Mouse (Mus musculus) hindbrain, embryonic 14.5 days (tissue): ENCODE measurements around the gene Arid5b. TPM values are rescaled to one million over a fixed set of nuclear protein-coding genes. Genes with fewer than 3 reads are reported as not detected.

Experiments used
- ATAC-seq: fragments of 200-750 bp; cut with Nextera tagmentation; 2 replicates; pipeline ENCODE4 v1.8.0; 2017; ENCODE audit warnings: moderate number of reproducible peaks, mild to moderate bottlenecking, moderate TSS enrichment, moderate library complexity; ENCODE audit not compliant: low FRiP score
- DNase-seq: peaks from one replicate; pipeline ENCODE4 v3.0.0-alpha.2; 2015; ENCODE audit warnings: low spot score
- H3K27ac ChIP-seq: fragments of 300-500 bp; sonication (generic); 2 replicates; pipeline ENCODE4 v1.5.1; 2014; ENCODE audit warnings: mild to moderate bottlenecking, moderate library complexity
- H3K27me3 ChIP-seq: fragments of 300-500 bp; sonication (generic); 2 replicates; pipeline ENCODE4 v1.6.1; 2014; ENCODE audit warnings: mild to moderate bottlenecking, low read length, mixed read lengths; ENCODE audit not compliant: control insufficient read depth, insufficient read depth
- H3K36me3 ChIP-seq: fragments of 300-500 bp; sonication (generic); replicated peaks from 2 replicates; pipeline ENCODE4 v1.6.1; 2014; ENCODE audit not compliant: control insufficient read depth, insufficient read depth
- H3K4me1 ChIP-seq: fragments of 300-500 bp; sonication (generic); replicated peaks from 2 replicates; pipeline ENCODE4 v1.6.1; 2014; ENCODE audit warnings: antibody characterized with exemption, low read length, mixed read lengths; ENCODE audit not compliant: control insufficient read depth, insufficient read depth
- H3K4me2 ChIP-seq: fragments of 300-500 bp; sonication (generic); replicated peaks from 2 replicates; pipeline ENCODE4 v1.6.1; 2014; ENCODE audit warnings: mild to moderate bottlenecking, moderate library complexity
- H3K4me3 ChIP-seq: fragments of 300-500 bp; sonication (generic); replicated peaks from 2 replicates; pipeline ENCODE4 v1.5.1; 2014; ENCODE audit warnings: mild to moderate bottlenecking, low read length
- H3K9ac ChIP-seq: fragments of 300-500 bp; sonication (generic); 2 replicates; pipeline ENCODE4 v1.6.1; 2014
- H3K9me3 ChIP-seq: fragments of 300-500 bp; sonication (generic); 2 replicates; pipeline ENCODE4 v1.6.1; 2016; ENCODE audit warnings: low read length; ENCODE audit not compliant: control insufficient read depth
- WGBS: fragments of 180-500 bp; shearing (Covaris S2); extraction: QIAGEN DNeasy Blood & Tissue Kit; methylation state at CpG from one replicate; pipeline ENCODE4 v1.1.7; 2014; 5-methylcytosine and 5-hydroxymethylcytosine counted together
- polyA plus RNA-seq: library from polyadenylated mRNA; unstranded; fragments of >200 nt; fragmentation: Nextera tagmentation; extraction: Ambion mirVana; gene quantifications from 2 replicates; pipeline ENCODE4 v1.2.1, GENCODE M21; 2014

The Arid5b gene
- polyA plus RNA-seq, 1 experiment from 2014 or later, result 21.0 TPM

DNA sequence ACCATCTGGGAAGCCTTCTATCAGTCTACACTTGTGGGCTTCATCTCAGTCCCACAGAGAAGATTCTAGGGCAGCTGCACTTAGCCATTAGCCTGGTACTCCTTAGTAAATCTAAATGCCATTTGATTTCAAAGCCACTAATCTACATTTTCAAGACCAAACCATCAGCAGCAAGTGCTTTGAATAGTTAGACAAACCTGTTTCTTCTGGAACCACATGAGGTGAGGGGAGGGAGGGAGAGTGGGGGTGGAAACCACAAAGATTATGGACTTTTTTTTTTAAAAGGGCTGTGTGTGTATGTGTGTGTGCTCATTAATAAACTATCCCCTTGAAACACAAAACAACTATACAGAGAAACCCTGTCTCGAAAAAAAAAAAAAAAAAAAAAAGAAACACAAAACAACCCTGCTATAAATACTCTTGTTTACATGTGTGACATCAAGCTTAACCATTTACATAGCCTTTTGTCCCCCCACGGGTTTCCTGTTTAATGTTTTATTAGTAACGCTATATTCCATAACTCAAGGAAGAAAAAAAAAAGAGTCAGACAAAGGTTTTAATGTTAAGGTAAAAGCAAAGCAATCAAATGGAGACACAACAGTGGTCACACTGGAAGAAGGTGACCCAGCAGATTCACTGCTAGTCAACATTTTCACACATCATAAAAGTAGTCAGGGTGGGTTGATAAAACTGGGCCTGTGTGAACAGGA is 38.3 kb downstream of the Arid5b start:
- no peak overlapping the region for H3K4me2 ChIP-seq
- peaks cover 6% of the 10 kb centered on the region for H3K4me1 ChIP-seq
- peaks cover 9% of the 10 kb centered on the region for H3K36me3 ChIP-seq
- no peak overlapping the region for H3K27ac ChIP-seq
- ATAC-seq (no peak), DNase-seq (no peak)
- H3K4me3 ChIP-seq, result no peak overlapping the region
- no peaks in the 10 kb centered on the region for H3K9me3 ChIP-seq
- H3K9ac ChIP-seq, result no peak overlapping the region
- no peaks in the 10 kb centered on the region for H3K27me3 ChIP-seq
- 66% methylated on average over 3 of the region's 3 CpGs for WGBS

DNA sequence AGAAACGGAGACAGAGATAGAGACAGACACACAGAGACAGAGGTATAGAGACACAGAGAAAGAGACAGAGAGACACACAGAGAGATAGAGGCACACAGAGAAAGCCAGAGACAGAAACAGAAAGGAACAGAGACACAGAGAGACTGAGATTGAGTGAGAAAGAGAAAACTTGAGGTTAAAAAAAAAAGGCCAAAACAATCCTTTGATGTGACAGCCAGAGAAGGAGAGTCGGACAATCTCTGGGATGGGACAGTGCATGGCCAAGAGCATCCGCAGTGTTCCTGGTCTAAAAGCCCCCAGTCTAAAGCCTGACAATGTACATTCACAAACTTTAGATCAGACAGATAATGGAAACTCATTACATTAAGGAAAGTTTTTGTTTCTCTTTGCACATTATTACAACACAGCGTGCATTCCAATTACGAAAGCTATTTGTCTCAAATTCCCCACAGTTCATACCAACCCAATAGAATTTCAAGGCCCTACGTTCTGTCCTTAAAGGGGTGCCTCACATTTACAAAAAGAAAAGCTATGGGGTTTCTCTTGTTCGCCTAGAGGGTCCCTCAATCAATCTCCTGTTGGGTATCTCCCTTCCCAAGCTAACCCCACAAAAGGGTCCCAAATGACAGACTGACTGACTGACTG is 39.0 kb downstream of the Arid5b start:
- Histone ChIP-seq H3K9ac (no peak overlapping the region), H3K27ac (no peak overlapping the region), H3K4me2 (no peak overlapping the region), H3K9me3 (no peaks in the 10 kb centered on the region), H3K36me3 (peaks cover 9% of the 10 kb centered on the region), H3K27me3 (no peaks in the 10 kb centered on the region), H3K4me1 (peaks cover 6% of the 10 kb centered on the region), H3K4me3 (no peak overlapping the region)
- no peak for DNase-seq
- WGBS, result 60% methylated on average over 7 of the region's 7 CpGs
- ATAC-seq, result no peak

DNA sequence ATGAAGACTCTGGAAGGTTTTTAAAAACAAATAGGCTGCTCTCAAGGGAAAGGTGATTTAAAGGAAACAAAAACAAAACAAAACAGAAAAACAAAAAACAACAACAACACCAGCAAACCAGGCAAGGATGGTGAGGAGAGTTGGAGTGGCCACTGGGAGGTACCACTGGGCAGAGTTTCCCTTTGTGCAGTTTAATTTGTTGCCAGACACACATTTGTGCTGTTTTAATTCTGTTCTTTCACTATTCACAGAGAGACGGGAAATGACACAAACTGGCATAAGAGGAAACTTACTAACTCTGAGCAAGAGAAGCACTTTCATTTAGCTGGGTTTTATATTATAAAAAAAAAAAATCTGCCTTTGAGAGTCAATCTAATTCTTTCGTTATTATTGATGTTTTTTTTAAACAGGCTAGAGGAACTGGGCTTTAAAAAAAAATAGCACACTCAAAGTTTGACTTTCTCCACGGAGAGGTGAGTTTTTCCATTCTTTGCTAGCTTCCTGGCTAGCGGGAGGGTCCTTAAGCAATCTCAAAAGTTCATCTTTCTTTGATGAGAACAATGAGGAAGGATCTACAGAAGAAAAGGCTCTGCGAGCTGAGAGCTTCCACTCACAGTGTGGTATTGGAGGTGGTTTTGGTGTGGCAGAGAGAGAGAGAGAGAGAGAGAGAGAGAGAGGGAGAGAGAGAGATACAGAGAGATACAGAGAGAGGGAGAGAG is 39.7 kb downstream of the Arid5b start:
- Histone ChIP-seq H3K4me3 (no peak overlapping the region), H3K27ac (no peak overlapping the region), H3K4me1 (peaks cover 6% of the 10 kb centered on the region), H3K9me3 (no peaks in the 10 kb centered on the region), H3K9ac (no peak overlapping the region), H3K36me3 (peaks cover 16% of the 10 kb centered on the region), H3K4me2 (no peak overlapping the region), H3K27me3 (no peaks in the 10 kb centered on the region)
- no peak for DNase-seq
- 45% methylated on average over 5 of the region's 5 CpGs for WGBS
- no peak for ATAC-seq

DNA sequence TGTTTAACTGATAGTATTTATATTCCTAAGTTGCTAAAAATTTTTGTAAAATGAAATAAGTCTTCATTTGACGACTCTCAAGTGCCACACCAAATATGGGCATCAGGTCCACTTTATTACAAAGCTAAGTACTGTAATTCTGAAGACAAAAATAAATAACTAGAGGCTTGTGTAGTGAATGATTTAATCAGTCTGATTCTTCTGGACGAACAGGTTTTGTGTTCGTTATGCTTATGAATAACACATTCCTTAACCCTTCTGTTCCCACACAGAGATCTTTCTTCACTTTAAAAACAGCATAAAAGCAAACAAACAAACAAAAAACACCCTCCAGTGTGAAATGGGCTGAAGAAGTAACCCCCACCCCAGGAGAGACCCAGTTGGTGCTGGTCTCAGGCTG is 40.4 kb downstream of the Arid5b start:
- Histone ChIP-seq H3K27me3 (no peaks in the 10 kb centered on the region), H3K9ac (no peak overlapping the region), H3K36me3 (peaks cover 20% of the 10 kb centered on the region), H3K27ac (no peak overlapping the region), H3K4me1 (peaks cover 6% of the 10 kb centered on the region), H3K9me3 (no peaks in the 10 kb centered on the region), H3K4me3 (no peak overlapping the region), H3K4me2 (no peak overlapping the region)
- WGBS, result 40% methylated on average over 3 of the region's 3 CpGs
- no peak for ATAC-seq
- no peak for DNase-seq

DNA sequence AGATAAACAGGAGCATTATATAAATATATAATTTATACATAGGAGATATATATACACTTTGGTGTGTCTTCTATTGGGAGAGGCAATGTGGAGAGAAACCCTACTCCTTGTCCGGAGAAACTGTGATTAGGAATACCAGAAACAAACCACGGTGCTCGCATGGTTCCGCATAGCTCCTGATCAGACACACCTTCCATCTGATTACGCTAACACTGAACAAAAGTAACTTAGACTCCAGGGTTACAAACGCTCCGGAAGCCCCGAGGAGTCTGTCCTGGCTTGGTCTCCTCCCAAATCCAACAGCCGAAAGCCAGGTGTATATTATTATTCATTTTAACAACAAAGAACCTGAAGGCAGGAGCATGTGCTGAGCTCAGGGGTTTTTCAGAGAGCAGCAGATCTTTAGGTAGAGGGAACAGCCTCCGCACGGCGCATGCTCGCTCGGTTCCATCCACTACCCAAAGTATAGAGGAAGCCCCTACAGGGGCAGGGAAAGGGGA is 41.5 kb downstream of the Arid5b start:
- peaks cover 10% of the 10 kb centered on the region; the same call in 1 of the 2 replicates for H3K36me3 ChIP-seq
- H3K4me2 ChIP-seq, result no peak overlapping the region
- H3K4me1 ChIP-seq, result peaks cover 6% of the 10 kb centered on the region
- no peak overlapping the region for H3K4me3 ChIP-seq
- ATAC-seq, result no peak
- no peaks in the 10 kb centered on the region for H3K27me3 ChIP-seq
- 91% methylated on average over 14 of the region's 14 CpGs for WGBS
- no peak overlapping the region for H3K9ac ChIP-seq
- no peak for DNase-seq
- no peak overlapping the region for H3K27ac ChIP-seq
- no peaks in the 10 kb centered on the region for H3K9me3 ChIP-seq

DNA sequence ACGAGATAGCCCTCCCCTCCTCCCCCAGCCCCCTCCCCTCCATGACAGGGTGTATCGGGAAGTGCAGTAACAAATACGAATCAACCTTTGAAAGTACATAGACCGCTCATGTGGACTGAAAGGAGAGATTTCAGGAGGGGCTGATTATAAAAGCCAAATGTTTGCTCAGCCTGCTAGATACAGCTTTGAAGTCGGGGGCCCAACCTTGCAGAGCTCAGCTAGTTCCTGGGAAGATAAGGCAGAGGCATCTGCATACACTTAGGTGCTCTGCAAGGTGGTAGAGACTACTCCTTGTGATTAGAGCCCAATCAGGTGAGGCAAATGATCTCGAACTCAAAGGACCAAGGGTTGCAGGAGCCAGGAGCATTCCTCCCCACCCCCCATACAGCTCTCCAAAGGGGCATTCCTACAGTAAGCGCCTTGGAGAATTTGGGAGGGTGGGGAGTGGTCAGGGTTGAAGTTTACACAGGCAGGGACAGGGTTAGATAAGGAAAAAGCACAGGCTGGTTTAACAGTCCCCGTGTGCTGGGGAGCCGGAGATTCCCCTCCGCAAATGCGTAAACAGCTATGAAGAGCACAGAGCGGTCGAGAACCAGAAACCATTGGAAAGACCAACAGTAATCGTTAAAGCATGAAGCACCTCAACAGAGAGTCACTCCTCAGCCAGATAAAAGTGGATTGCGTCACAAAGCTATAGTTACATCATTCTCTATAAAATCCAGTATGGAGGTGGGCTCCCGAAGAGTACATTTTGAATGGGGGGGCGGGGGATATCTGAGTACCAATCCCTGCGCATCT is 47.0 kb downstream of the Arid5b start:
- Histone ChIP-seq H3K27ac (no peak overlapping the region), H3K27me3 (no peaks in the 10 kb centered on the region), H3K4me3 (no peak overlapping the region), H3K4me2 (no peak overlapping the region), H3K4me1 (no peaks in the 10 kb centered on the region), H3K36me3 (0 out of 2 replicates have a peak, but pooled peaks cover 10% of the 10 kb centered on the region), H3K9ac (no peak overlapping the region), H3K9me3 (no peaks in the 10 kb centered on the region)
- WGBS, result 74% methylated on average over 18 of the region's 18 CpGs
- ATAC-seq (no peak), DNase-seq (no peak)

DNA sequence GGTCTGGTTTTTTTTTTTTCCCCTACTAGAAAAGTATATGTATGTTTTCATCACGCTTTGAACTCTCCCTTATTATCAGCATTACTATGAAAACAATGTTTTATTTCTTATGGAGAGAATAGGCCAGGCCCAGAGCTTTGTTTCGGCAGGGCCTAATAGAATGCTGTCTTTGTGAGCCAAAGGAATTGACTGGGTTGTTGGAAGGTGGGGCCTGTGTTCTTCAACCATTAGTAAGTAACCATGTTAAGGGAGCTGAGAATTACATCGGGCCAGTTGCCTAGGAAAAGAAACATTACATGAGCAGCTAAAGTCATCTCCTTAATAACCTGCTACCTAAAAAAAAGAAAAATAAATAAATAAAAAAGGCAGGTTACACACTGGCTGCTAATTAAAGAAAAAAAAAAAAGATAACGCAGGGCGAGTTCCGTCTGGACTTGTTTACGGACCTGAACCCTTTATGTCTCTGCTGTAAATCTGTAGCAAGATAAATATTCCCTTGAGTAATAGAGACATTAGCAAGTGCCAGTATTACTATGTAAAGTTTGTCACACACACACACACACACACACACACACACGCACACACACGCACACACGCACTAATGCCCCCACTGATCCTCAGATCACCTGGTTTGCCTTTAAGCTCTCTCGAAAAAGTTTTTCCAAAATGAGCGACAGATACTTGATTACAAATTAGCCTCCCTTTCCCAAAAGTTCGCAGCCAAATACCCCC is 47.7 kb downstream of the Arid5b start:
- DNase-seq (no peak), ATAC-seq (no peak)
- no peak overlapping the region for H3K4me2 ChIP-seq
- 0 out of 2 replicates have a peak, but pooled peaks cover 10% of the 10 kb centered on the region for H3K36me3 ChIP-seq
- H3K9me3 ChIP-seq, result no peaks in the 10 kb centered on the region
- no peak overlapping the region for H3K4me3 ChIP-seq
- no peaks in the 10 kb centered on the region for H3K4me1 ChIP-seq
- H3K27ac ChIP-seq, result no peak overlapping the region
- H3K27me3 ChIP-seq, result no peaks in the 10 kb centered on the region
- H3K9ac ChIP-seq, result no peak overlapping the region
- 73% methylated on average over 13 of the region's 13 CpGs for WGBS

DNA sequence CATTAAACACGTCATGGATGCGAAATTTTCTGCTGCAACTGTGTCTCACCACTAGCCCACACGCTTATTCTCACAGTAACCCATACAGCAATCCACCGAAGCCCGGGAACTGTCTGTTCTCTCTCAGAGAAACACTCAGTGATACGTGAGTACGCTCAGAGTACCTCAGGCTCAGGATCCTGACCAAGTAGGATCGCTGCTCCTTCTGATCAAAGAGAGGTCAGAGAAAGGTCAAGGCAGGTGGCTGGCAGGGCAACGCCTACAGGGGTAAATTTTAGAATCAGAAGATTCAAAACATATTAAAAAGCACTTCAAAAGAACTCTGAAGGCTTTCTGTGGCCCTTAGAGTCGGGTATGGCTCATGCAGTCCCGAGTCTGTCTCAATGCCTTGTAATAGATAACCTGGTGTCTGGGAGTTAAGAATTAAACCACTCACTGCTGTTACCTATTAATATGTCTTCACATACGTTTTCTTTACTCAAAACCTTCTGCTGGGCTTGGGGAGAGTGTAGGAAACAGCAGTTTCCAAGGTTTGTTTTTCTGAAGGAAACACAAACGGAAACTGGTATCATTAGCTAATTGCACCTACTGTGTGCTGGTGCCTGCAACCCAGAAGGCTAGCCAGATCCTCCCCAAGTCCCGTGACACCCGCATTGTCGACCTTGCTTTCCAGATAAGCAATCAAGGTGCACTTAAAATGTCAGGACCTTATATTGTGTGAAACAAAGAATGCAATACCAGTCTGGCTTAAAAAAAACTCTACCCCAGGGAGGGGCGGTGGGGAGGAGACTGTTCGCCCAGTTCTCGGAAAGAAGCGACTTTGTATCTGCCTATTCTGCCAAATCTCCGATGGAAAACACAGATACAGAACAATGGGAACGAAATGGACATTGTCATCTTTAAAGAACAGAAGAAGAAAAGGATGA is 48.6 kb downstream of the Arid5b start:
- H3K36me3 ChIP-seq, result 0 out of 2 replicates have a peak, but pooled peaks cover 10% of the 10 kb centered on the region
- no peaks in the 10 kb centered on the region for H3K4me1 ChIP-seq
- H3K9me3 ChIP-seq, result no peaks in the 10 kb centered on the region
- H3K9ac ChIP-seq, result no peak overlapping the region
- H3K4me3 ChIP-seq, result no peak overlapping the region
- ATAC-seq (no peak), DNase-seq (no peak)
- no peak overlapping the region for H3K4me2 ChIP-seq
- no peak overlapping the region for H3K27ac ChIP-seq
- 72% methylated on average over 22 of the region's 22 CpGs for WGBS
- H3K27me3 ChIP-seq, result no peaks in the 10 kb centered on the region
